Mouse (Mus musculus) bone marrow, adult 2 months (tissue): ENCODE data around the gene Fyttd1.

Experiments
- CTCF ChIP-seq: fragments of 200-500 bp; IDR thresholded peaks from 2 replicates; pipeline ENCODE4 v1.5.1; 2011; ENCODE audit warnings: low read length, control low read depth; ENCODE audit not compliant: control insufficient read depth, insufficient read depth
- POLR2A ChIP-seq: fragments of 200-500 bp; IDR thresholded peaks from 2 replicates; pipeline ENCODE4 v1.6.1; 2011; ENCODE audit warnings: low read depth, mild to moderate bottlenecking, control low read depth, low read length, borderline replicate concordance; ENCODE audit not compliant: control insufficient read depth

- no peak for TF ChIP-seq POLR2A
- TF ChIP-seq CTCF = no peak
These were observed 52.6 kb downstream of the Fyttd1 start for GRCm38 (mm10) chr16:32929918-32930317.
